Mouse (Mus musculus) MN1 (cell line): ENCODE data around the gene Dnah1.

ENCODE experiments used
- DNase-seq: peaks from one replicate; pipeline ENCODE4 v3.0.0-alpha.2; 2016; ENCODE audit warnings: low spot score

Gene Dnah1

GRCm38 (mm10) chr14:31317754-31318153 is 5.9 kb downstream of the Dnah1 start:
- DNase-seq, result no peak

DNA sequence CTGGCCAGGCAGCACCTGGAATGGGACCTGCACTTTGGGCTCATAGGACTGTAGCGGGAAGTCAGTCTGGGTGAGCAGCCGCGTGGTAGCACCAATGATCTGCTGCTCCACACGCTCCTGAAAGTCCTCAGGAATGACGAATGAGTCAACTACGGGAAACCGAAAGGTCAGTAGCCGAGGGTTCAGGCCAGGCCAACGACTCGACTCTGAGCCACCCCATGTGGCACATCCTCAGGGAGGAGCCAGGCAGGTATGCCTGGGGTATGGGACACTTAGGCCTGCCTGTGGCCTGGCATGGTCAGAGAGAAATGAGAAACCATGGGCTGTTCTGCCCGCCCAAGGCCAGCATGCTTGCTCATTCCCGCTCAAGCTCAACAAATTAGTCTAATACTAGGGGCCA is 7.1 kb downstream of the Dnah1 start:
- DNase-seq, result peak; percentile 10

DNA sequence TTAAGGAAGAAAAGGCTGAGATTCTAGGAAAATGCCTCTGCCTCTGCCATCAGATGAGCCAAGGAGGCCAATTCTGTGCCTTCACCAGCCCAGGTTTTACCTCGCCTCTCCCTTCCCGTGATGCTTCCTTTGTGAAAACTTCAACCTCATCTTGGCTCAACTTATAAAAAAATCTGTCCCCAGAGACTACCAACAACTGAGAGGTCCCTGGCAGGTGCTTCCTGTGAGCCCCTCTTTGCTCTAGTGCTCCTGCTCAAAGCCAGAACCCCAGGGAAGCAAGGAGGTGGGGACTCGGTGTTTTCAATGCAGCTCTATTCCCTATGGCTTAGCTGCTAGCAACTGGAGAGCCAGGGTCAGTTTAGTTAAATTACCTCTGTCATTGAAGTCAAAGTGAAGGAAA is 10.5 kb downstream of the Dnah1 start:
- no peak for DNase-seq

GRCm38 (mm10) chr14:31285728-31286127 is 38.0 kb downstream of the Dnah1 start:
- DNase-seq, result no peak

GRCm38 (mm10) chr14:31272164-31272563 is 51.5 kb downstream of the Dnah1 start:
- peak; percentile 66 for DNase-seq

DNA sequence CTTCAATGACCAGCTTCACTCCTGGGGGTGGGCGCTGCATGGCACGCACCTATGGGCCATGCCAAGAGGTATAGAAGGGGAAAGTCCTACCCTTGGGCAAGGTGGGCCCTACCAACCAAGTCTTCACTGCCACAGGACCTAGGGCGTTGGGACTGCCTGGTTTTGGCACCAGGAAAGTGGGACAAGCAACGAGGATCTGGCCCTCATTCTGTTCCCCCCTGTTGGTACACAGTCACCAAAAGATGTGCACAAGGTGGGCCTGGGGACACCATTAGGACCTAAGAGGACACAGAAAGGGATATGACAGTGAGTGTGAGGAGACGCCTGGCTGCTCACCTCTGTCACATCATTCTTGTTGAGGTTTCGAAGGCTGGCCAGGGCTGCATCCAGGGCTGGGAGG is 52.6 kb downstream of the Dnah1 start:
- DNase-seq, result no peak

- no peak for DNase-seq
Observed at GRCm38 (mm10) chr14:31269456-31270100, 54.1 kb downstream of the Dnah1 start.

- peak; percentile 45 for DNase-seq
Observed at GRCm38 (mm10) chr14:31268301-31269001, 55.2 kb downstream of the Dnah1 start.

GRCm38 (mm10) chr14:31267649-31268048 is 56.0 kb downstream of the Dnah1 start:
- no peak for DNase-seq

- DNase-seq, result no peak
Observed at GRCm38 (mm10) chr14:31260932-31261331, 62.8 kb downstream of the Dnah1 start.

DNA sequence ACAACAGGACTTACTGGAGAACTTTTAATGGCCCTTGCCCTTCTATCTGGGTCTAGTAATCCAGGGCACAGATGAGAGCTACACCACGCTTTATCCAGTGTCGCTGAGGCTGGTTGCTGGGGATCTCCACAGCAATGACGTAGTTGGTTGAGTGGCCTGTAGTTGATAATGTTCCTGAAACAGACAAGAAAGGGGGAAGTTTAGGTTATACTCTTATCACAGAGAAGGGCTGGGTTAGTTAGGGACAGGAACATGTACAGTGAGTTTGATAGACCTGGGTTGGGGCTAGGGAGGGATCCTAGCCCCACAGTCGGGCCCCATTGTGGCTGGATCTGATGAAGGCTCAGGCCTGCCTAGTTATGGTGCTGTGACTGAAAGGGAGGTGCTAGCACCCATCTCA is 63.3 kb downstream of the Dnah1 start:
- DNase-seq, result no peak

- no peak for DNase-seq
Observed at GRCm38 (mm10) chr14:31258476-31259050, 65.1 kb downstream of the Dnah1 start.

GRCm38 (mm10) chr14:31252091-31252490 is 71.6 kb downstream of the Dnah1 start:
- peak; percentile 31 for DNase-seq

DNA sequence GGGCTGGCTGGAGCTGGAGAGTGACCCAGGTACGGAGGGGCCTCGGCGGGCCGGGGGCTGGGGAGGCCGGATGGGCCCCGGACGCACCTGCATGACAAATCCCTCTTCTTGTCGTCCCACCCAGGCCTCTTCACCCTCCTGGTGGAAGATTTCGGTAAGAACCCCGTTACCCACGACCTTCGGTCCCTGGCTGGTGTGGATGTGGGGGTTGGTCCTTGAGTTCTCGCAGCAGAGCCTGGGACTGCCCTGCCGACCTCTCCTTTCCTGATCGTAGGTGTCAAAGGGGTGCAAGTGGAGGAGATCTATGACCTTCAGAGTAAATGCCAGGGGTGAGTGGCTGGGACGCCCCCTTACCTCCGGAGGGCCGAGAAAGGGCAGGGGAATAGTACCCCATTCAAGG is 72.1 kb downstream of the Dnah1 start:
- DNase-seq, result no peak

DNA sequence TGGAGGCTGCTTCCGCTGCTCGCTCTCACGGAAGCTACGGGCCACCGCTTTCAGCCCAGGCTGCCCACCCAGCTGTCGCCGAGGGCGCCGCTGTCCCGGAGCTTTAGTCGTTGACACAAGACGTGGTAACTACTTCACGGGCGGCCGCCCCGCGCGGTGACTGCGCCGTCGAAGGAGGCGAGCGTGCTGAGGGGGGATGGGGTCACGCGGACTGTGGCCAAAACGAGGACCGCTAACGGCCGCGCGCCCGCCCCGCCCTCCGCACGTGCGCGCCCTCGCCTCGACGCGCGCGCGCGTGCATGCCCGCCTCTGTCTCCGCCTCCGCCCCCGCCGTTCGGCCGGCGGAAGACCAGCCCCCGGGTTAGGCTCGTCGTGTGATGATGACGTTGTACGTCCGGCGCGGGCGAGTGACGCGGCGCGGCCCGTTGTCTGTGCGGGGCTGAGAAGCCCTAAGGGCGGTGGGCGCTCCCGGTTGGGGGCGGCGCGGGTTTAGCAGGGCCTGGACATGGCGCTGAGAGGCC is 72.6 kb downstream of the Dnah1 start, which contains the start of the genes Phf7 and Bap1:
TSS of gene Phf7 (minus strand) at position 234 of the 521 bp plus-strand sequence.
TSS of gene Bap1 (plus strand) at position 367 of the 521 bp plus-strand sequence.
- DNase-seq, result peak; percentile 96

DNA sequence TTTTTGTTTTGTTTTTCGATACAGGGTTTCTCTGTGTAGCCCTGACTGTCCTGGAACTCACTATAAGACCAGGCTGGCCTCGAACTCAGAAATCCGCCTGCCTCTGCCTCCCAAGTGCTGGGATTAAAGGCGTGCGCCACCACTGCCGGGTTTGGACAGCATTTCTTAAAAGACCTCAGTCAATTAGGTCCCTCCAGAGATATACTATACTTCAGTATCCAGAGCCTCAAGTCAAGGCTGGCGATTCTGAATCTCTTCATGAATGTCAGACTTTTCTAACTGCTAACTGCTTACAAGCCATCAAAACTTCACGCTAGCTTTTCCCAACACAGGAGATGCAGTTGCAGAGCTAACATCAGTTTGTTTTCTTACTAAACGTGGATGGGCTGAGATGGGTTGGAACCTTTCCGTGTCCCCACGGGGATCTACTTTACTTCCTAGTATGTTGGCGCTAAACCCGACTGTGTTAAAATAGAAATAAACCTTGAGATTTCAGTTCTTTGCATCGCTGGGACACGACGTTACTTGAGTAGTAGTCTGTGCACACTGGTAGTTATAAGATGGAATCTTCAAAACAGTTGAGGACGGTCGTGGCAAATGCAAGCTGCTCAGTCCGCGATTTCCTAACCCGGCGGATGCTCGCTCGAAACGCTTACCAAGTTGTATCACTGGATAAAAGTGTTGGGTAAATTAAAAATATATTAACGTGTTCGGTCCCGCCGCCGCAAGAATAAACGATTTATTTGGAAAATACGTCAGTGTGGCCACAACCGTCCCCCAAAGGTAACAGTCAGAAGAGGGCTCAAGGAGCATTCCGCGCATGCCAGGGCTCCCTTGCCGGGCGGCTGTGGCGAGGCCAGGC is 73.2 kb downstream of the Dnah1 start:
- no peak for DNase-seq

DNA sequence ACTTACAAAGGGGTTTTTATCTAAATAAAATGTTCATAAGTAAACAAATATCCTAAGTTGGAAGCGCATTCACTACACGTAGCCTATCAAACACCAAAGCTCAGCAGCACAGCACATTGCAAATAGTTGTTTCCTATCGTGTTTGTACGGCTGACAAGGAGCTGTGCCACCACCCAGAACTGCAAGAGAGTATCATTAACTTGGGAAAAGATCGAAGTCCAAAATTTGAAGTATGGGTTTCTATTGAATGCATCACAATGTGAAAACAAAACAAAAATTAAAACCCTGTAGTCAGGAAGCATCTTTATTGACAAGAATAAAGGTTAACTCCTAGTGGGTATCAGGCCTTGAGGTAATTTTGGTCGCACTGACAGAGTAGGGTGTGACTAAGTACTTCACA is 75.3 kb downstream of the Dnah1 start:
- no peak for DNase-seq

DNA sequence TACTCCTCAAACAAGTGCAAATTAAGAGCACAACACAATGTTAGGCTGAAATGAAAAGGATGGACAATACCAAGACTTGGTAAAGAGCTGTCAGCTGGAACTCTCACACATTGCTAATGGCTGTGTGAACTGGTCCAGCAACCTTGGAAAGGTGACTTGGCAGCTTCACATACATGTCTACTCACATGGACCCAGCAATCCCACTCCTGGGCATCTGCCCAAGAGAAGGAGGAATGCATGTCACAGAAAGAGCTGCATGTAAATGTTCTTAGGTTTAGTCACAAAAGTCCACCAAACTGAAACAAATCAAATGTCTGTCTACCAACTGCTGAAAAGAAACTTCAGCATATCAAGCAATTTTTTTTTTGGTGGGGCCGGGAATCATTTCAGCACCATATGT is 77.8 kb downstream of the Dnah1 start:
- no peak for DNase-seq

DNA sequence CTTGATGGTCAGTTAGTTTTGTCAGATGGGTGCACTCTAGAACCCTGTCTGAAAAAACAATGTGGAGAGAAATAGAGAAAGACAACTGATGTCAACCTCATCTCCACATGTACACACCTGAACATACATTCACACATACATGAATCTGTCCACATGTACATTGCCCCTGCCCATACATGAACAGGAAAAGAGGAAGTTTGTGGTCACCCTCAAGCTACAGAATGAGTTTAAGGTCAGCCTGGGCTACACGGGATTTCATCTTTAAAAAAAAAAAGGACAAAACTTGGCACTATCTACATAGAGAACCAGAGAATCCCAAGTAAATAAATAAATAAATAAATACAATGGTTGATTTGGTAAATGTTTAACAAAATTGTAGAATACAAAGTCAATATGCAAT is 78.9 kb downstream of the Dnah1 start:
- DNase-seq, result no peak

DNA sequence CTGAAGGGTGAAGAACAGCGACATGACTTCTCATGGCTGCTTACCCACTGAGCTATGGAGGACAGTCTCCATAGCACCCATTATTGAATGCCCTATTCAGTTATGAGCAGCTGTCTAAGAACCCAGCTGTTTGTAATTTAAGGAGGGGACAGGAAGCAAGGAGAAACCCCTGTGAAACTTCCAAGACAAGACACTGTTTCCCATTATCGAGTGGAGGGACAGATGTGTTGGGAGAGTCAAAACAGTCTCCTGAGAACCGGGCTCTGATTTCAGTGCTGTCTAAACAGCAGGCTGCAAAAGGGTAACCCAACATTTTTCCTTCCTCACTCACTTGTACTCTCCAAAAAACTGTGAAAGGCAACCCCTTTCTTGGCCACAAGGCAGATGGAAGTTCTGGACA is 83.2 kb downstream of the Dnah1 start:
- DNase-seq, result no peak

- DNase-seq, result no peak
Observed at GRCm38 (mm10) chr14:31237101-31237882, 86.4 kb downstream of the Dnah1 start.
